In genomic region chr6:39414106-39414505, GRCm38 (mm10) we compare ENCODE assay signal across 11 mouse cellular contexts. TPM values are rescaled to one million over a fixed set of nuclear protein-coding genes. Genes with fewer than 3 reads are reported as not detected.
DNase-seq lines count a peak whose midpoint lies in the region; ATAC-seq and TF ChIP-seq lines count a peak whose summit lies in the region.
"Had no signal": no experiment of that assay in that cellular context is flagged by ENCODE, and none has a peak within 500 bp of the region (broad histone marks: within the 10 kb centered on the region; RNA-seq: fewer than 3 reads in every experiment).

No protein-coding gene starts in this region.

- 0 out of 2 replicates have a peak, but pooled peaks cover 5% of the 10 kb centered on the region for H3K36me3 ChIP-seq in hindbrain, postnatal 0 days (ENCODE audit: insufficient read depth, low read length)
- peaks cover 6% of the 10 kb centered on the region for H3K36me3 ChIP-seq in hindbrain, embryonic 14.5 days (replicated peaks; ENCODE audit: control insufficient read depth, insufficient read depth)
- H3K36me3 ChIP-seq in lung, postnatal 0 days (ENCODE audit: insufficient read depth, low read length): no peaks in the 10 kb centered on the region
- peaks cover 16% of the 10 kb centered on the region for H3K36me3 ChIP-seq in liver, postnatal 0 days (replicated peaks; ENCODE audit: insufficient read depth, low read length)

- 44% methylated on average over 1 of the region's 1 CpGs for WGBS in hindbrain, postnatal 0 days
- 53% methylated on average over 1 of the region's 1 CpGs for WGBS in hindbrain, embryonic 14.5 days
- WGBS in lung, postnatal 0 days: 88% methylated on average over 1 of the region's 1 CpGs
- 83% methylated on average over 1 of the region's 1 CpGs for WGBS in lung, adult 2 months
- 81% methylated on average over 1 of the region's 1 CpGs for WGBS in liver, postnatal 0 days (ENCODE audit: insufficient replicate concordance)

- no peak overlapping the region for H3K4me3 ChIP-seq in hindbrain, postnatal 0 days (ENCODE audit: low read length)
- no peak overlapping the region for H3K4me3 ChIP-seq in hindbrain, embryonic 14.5 days (replicated peaks; ENCODE audit: low read length)
- no peak overlapping the region for H3K4me3 ChIP-seq in lung, postnatal 0 days (ENCODE audit: low read depth, low read length)
- H3K4me3 ChIP-seq in lung, adult 2 months (replicated peaks; ENCODE audit: extremely low read depth, low read depth, low read length): no peak overlapping the region
- no peak overlapping the region for H3K4me3 ChIP-seq in liver, postnatal 0 days (ENCODE audit: low read depth, low read length)
- H3K4me3 ChIP-seq: myocyte had no signal

- H3K9me3 ChIP-seq in hindbrain, postnatal 0 days (ENCODE audit: low read length): no peaks in the 10 kb centered on the region
- no peaks in the 10 kb centered on the region for H3K9me3 ChIP-seq in hindbrain, embryonic 14.5 days (ENCODE audit: control insufficient read depth, low read length)
- no peaks in the 10 kb centered on the region for H3K9me3 ChIP-seq in lung, postnatal 0 days (ENCODE audit: low read length)
- no peaks in the 10 kb centered on the region for H3K9me3 ChIP-seq in liver, postnatal 0 days (ENCODE audit: low read length)

- no peak overlapping the region for H3K9ac ChIP-seq in hindbrain, postnatal 0 days (replicated peaks; ENCODE audit: low read length)
- no peak overlapping the region for H3K9ac ChIP-seq in hindbrain, embryonic 14.5 days
- H3K9ac ChIP-seq in lung, postnatal 0 days (replicated peaks; ENCODE audit: low read depth): no peak overlapping the region
- H3K9ac ChIP-seq in liver, postnatal 0 days (replicated peaks): no peak overlapping the region

- intact Hi-C loops in gastrocnemius, postnatal 14 days (cut with DNase I; ENCODE audit: low total_unique reads): no loop called here

- DNase-seq in hindbrain, postnatal 0 days (ENCODE audit: low spot score): peak; percentile 56
- DNase-seq in hindbrain, embryonic 14.5 days (ENCODE audit: low spot score): no peak
- no peak for DNase-seq in lung, postnatal 0 days (ENCODE audit: low spot score)
- no peak for DNase-seq in lung, adult 2 months
- peak; percentile 6 for DNase-seq in MN1 (ENCODE audit: low spot score)
- no peak for DNase-seq in liver, postnatal 0 days
- DNase-seq in gastrocnemius, postnatal 14 days: no peak
- DNase-seq: adrenal gland, adult 2 months; right cerebral cortex, postnatal 14 days had no signal

- no peak overlapping the region; the same call in 1 of the 2 replicates for H3K27ac ChIP-seq in hindbrain, postnatal 0 days
- no peak overlapping the region for H3K27ac ChIP-seq in hindbrain, embryonic 14.5 days
- H3K27ac ChIP-seq in lung, postnatal 0 days (ENCODE audit: low read length): no peak overlapping the region
- H3K27ac ChIP-seq in liver, postnatal 0 days (ENCODE audit: low read depth): no peak overlapping the region

- no peaks in the 10 kb centered on the region; the same call in 1 of the 2 replicates for H3K4me1 ChIP-seq in hindbrain, postnatal 0 days (ENCODE audit: insufficient read depth, low read length)
- peaks cover 14% of the 10 kb centered on the region for H3K4me1 ChIP-seq in hindbrain, embryonic 14.5 days (replicated peaks; ENCODE audit: control insufficient read depth, insufficient read depth, low read length)
- H3K4me1 ChIP-seq in lung, postnatal 0 days (ENCODE audit: insufficient read depth, low read depth, low read length): peaks cover 2% of the 10 kb centered on the region; the same call in 1 of the 2 replicates
- no peaks in the 10 kb centered on the region; the same call in 1 of the 2 replicates for H3K4me1 ChIP-seq in lung, adult 2 months (ENCODE audit: control insufficient read depth, insufficient read depth, low read length)
- H3K4me1 ChIP-seq in liver, postnatal 0 days (ENCODE audit: insufficient read depth): peaks cover 20% of the 10 kb centered on the region

- TF ChIP-seq POLR2A in lung, adult 2 months (IDR thresholded peaks at IDR 0.05; ENCODE audit: borderline replicate concordance, extremely low read depth, low read depth, low read length): no peak

- no peak overlapping the region for H3K4me2 ChIP-seq in hindbrain, postnatal 0 days (ENCODE audit: low read depth, low read length)
- no peak overlapping the region for H3K4me2 ChIP-seq in hindbrain, embryonic 14.5 days (replicated peaks)
- H3K4me2 ChIP-seq in lung, postnatal 0 days (replicated peaks; ENCODE audit: low read depth, low read length): no peak overlapping the region
- no peak overlapping the region for H3K4me2 ChIP-seq in liver, postnatal 0 days (ENCODE audit: low read depth, low read length)

- no peak for TF ChIP-seq EP300 in lung, postnatal 0 days (IDR thresholded peaks at IDR 0.05)
- TF ChIP-seq EP300 in liver, postnatal 0 days (IDR thresholded peaks at IDR 0.05; ENCODE audit: low read depth): no peak

- peak; percentile 56 for TF ChIP-seq CTCF in hindbrain, postnatal 0 days (IDR thresholded peaks at IDR 0.05; ENCODE audit: low read depth)
- peak; percentile 26 for TF ChIP-seq CTCF in lung, postnatal 0 days (IDR thresholded peaks at IDR 0.05)
- no peak for TF ChIP-seq CTCF in lung, adult 2 months (IDR thresholded peaks at IDR 0.05; ENCODE audit: insufficient read depth, low read length)
- peak; percentile 52 for TF ChIP-seq CTCF in liver, postnatal 0 days (IDR thresholded peaks at IDR 0.05; ENCODE audit: low read depth)

- ATAC-seq in hindbrain, postnatal 0 days: no peak
- no peak for ATAC-seq in hindbrain, embryonic 14.5 days (ENCODE audit: low FRiP score)
- no peak for ATAC-seq in lung, postnatal 0 days
- ATAC-seq in liver, postnatal 0 days: no peak
- ATAC-seq: inflammation-experienced regulatory T-cells, adult 6 months had no signal

- no peaks in the 10 kb centered on the region for H3K27me3 ChIP-seq in hindbrain, postnatal 0 days (ENCODE audit: insufficient read depth, low read length)
- H3K27me3 ChIP-seq in hindbrain, embryonic 14.5 days (ENCODE audit: control insufficient read depth, insufficient read depth, low read length): no peaks in the 10 kb centered on the region
- H3K27me3 ChIP-seq in lung, postnatal 0 days (replicated peaks; ENCODE audit: insufficient read depth, low read length): no peaks in the 10 kb centered on the region
- H3K27me3 ChIP-seq in liver, postnatal 0 days (ENCODE audit: insufficient read depth, low read length): no peaks in the 10 kb centered on the region

RNA-seq across cellular contexts. Expression of gene Mkrn1, which starts 6.2 kb away (rescaled TPM):
- 212 and 244 TPM in 2 replicates for total RNA-seq in hindbrain, postnatal 0 days (2014; rRNA removed)
- 204 and 219 TPM in 2 replicates for polyA plus RNA-seq in hindbrain, postnatal 0 days (2015; fragmentation: Nextera tagmentation; extraction: Ambion mirVana)
- polyA plus RNA-seq in hindbrain, embryonic 14.5 days (2014; fragmentation: Nextera tagmentation; extraction: Ambion mirVana): 247 and 275 TPM in 2 replicates
- 125 and 127 TPM in 2 replicates for polyA plus RNA-seq in lung, postnatal 0 days (2015; fragmentation: Nextera tagmentation; extraction: Ambion mirVana)
- 35.8 TPM in 2 replicates for polyA plus RNA-seq in lung, adult 2 months (2012; rRNA removed)
- polyA plus RNA-seq in liver, postnatal 0 days (2015; fragmentation: Nextera tagmentation; extraction: Ambion mirVana): 154 and 170 TPM in 2 replicates
- 10 to 100 TPM; 25.0 to 26.7 TPM for total RNA-seq in gastrocnemius, postnatal 14 days (2021)

RNA-seq across cellular contexts. Expression of gene Rab19, which starts 33.1 kb away (rescaled TPM):
- 0.47 TPM in 1 of 2 replicates, not detected in the other for total RNA-seq in hindbrain, postnatal 0 days (2014; rRNA removed)
- polyA plus RNA-seq in hindbrain, postnatal 0 days (2015; fragmentation: Nextera tagmentation; extraction: Ambion mirVana): 0.33 and 0.58 TPM in 2 replicates
- polyA plus RNA-seq in hindbrain, embryonic 14.5 days (2014; fragmentation: Nextera tagmentation; extraction: Ambion mirVana): 0.17 and 0.40 TPM in 2 replicates
- polyA plus RNA-seq in lung, postnatal 0 days (2015; fragmentation: Nextera tagmentation; extraction: Ambion mirVana): 5.8 and 6.9 TPM in 2 replicates
- polyA plus RNA-seq in lung, adult 2 months (2012; rRNA removed): 3.6 and 5.2 TPM in 2 replicates
- polyA plus RNA-seq in liver, postnatal 0 days (2015; fragmentation: Nextera tagmentation; extraction: Ambion mirVana): 0.95 and 1.1 TPM in 2 replicates
- total RNA-seq in gastrocnemius, postnatal 14 days (2021): not detected
- polyA plus RNA-seq: adrenal gland, adult 2 months; myocyte had no signal

RNA-seq across cellular contexts. Expression of gene Slc37a3, which starts 36.6 kb away (rescaled TPM):
- 25.0 and 45.6 TPM in 2 replicates for total RNA-seq in hindbrain, postnatal 0 days (2014; rRNA removed)
- 46.2 and 48.2 TPM in 2 replicates for polyA plus RNA-seq in hindbrain, postnatal 0 days (2015; fragmentation: Nextera tagmentation; extraction: Ambion mirVana)
- polyA plus RNA-seq in hindbrain, embryonic 14.5 days (2014; fragmentation: Nextera tagmentation; extraction: Ambion mirVana): 62.4 and 63.8 TPM in 2 replicates
- 24.4 and 27.9 TPM in 2 replicates for polyA plus RNA-seq in lung, postnatal 0 days (2015; fragmentation: Nextera tagmentation; extraction: Ambion mirVana)
- 13.7 and 21.1 TPM in 2 replicates for polyA plus RNA-seq in lung, adult 2 months (2012; rRNA removed)
- polyA plus RNA-seq in liver, postnatal 0 days (2015; fragmentation: Nextera tagmentation; extraction: Ambion mirVana): 13.9 and 16.0 TPM in 2 replicates
- total RNA-seq in gastrocnemius, postnatal 14 days (2021): 10 to 100 TPM; 12.9 to 19.1 TPM

Comparison
In these comparisons a context has a peak if more than half of its experiments do, and no peak if none do; other contexts are left out.
1. DNase-seq: peak in hindbrain, postnatal 0 days (single experiment) and MN1 (single experiment); none in hindbrain, embryonic 14.5 days (single experiment), lung, postnatal 0 days (single experiment), lung, adult 2 months (single experiment), liver, postnatal 0 days (single experiment) and gastrocnemius, postnatal 14 days (single experiment).